Mouse (Mus musculus): ENCODE data around the gene Rab5c. TPM values are rescaled to one million over a fixed set of nuclear protein-coding genes. Genes with fewer than 3 reads are reported as not detected.

The Rab5c gene
- polyA plus RNA-seq, 1 experiment: 350 TPM

GRCm38 (mm10) chr11:100711783-100712615, 26.0 kb downstream of the Rab5c start, which contains the start of gene Kat2a:
Gene Kat2a, minus strand, starts transcription at chr11:100712465.
- Histone ChIP-seq H3K4me1 (ENCODE audit: control insufficient read depth, insufficient read depth, insufficient read length, low read length) (peaks cover 16% of the 10 kb centered on the region), H3K36me3 (ENCODE audit: control insufficient read depth, insufficient read depth, low read length) (peaks cover 31% of the 10 kb centered on the region), H3K27ac (ENCODE audit: insufficient read depth, low read depth, low read length) (no peak within 1 kb of the TSS), H3K27me3 (ENCODE audit: control insufficient read depth, insufficient read depth, low read length) (no peaks in the 10 kb centered on the region), H3K4me3 (ENCODE audit: low read depth, low read length) (peak within 1 kb of the TSS; percentile 87)
- TF ChIP-seq POLR2A (IDR thresholded peaks at IDR 0.05; ENCODE audit: low read depth, low read length) (peak; percentile 65), CTCF (IDR thresholded peaks at IDR 0.05; ENCODE audit: extremely low read depth, insufficient read length, insufficient replicate concordance, low read depth, low read length) (no peak)
- WGBS: 1% methylated on average over 47 of the region's 48 CpGs

GRCm38 (mm10) chr11:100710977-100711376, 27.0 kb downstream of the Rab5c start:
- Histone ChIP-seq H3K36me3 (ENCODE audit: control insufficient read depth, insufficient read depth, low read length) (peaks cover 25% of the 10 kb centered on the region), H3K27me3 (ENCODE audit: control insufficient read depth, insufficient read depth, low read length) (no peaks in the 10 kb centered on the region), H3K4me3 (ENCODE audit: low read depth, low read length) (no peak overlapping the region), H3K27ac (ENCODE audit: insufficient read depth, low read depth, low read length) (no peak overlapping the region), H3K4me1 (ENCODE audit: control insufficient read depth, insufficient read depth, insufficient read length, low read length) (peaks cover 16% of the 10 kb centered on the region)
- 66% methylated on average over 4 of the region's 4 CpGs for WGBS
- TF ChIP-seq CTCF (IDR thresholded peaks at IDR 0.05; ENCODE audit: extremely low read depth, insufficient read length, insufficient replicate concordance, low read depth, low read length) (no peak), POLR2A (IDR thresholded peaks at IDR 0.05; ENCODE audit: low read depth, low read length) (no peak)

GRCm38 (mm10) chr11:100710528-100710927, 27.5 kb downstream of the Rab5c start:
- Histone ChIP-seq H3K36me3 (ENCODE audit: control insufficient read depth, insufficient read depth, low read length) (peaks cover 21% of the 10 kb centered on the region), H3K4me3 (ENCODE audit: low read depth, low read length) (no peak overlapping the region), H3K27me3 (ENCODE audit: control insufficient read depth, insufficient read depth, low read length) (no peaks in the 10 kb centered on the region), H3K27ac (ENCODE audit: insufficient read depth, low read depth, low read length) (no peak overlapping the region), H3K4me1 (ENCODE audit: control insufficient read depth, insufficient read depth, insufficient read length, low read length) (peaks cover 16% of the 10 kb centered on the region)
- TF ChIP-seq POLR2A (IDR thresholded peaks at IDR 0.05; ENCODE audit: low read depth, low read length) (no peak), CTCF (IDR thresholded peaks at IDR 0.05; ENCODE audit: extremely low read depth, insufficient read length, insufficient replicate concordance, low read depth, low read length) (no peak)
- 94% methylated on average over 15 of the region's 15 CpGs for WGBS

- TF ChIP-seq POLR2A (IDR thresholded peaks at IDR 0.05; ENCODE audit: low read depth, low read length) (no peak), CTCF (IDR thresholded peaks at IDR 0.05; ENCODE audit: extremely low read depth, insufficient read length, insufficient replicate concordance, low read depth, low read length) (no peak)
- H3K4me3 ChIP-seq (ENCODE audit: low read depth, low read length): no peak overlapping the region
- WGBS: 93% methylated on average over 9 of the region's 9 CpGs
- H3K4me1 ChIP-seq (ENCODE audit: control insufficient read depth, insufficient read depth, insufficient read length, low read length): peaks cover 16% of the 10 kb centered on the region
- H3K27me3 ChIP-seq (ENCODE audit: control insufficient read depth, insufficient read depth, low read length): no peaks in the 10 kb centered on the region
- H3K36me3 ChIP-seq (ENCODE audit: control insufficient read depth, insufficient read depth, low read length): peaks cover 21% of the 10 kb centered on the region; the same call in 1 of the 2 replicates
- H3K27ac ChIP-seq (ENCODE audit: insufficient read depth, low read depth, low read length): no peak overlapping the region
These were observed 28.7 kb downstream of the Rab5c start for GRCm38 (mm10) chr11:100709201-100709810.

- no peaks in the 10 kb centered on the region for H3K27me3 ChIP-seq (ENCODE audit: control insufficient read depth, insufficient read depth, low read length)
- no peak for TF ChIP-seq POLR2A (IDR thresholded peaks at IDR 0.05; ENCODE audit: low read depth, low read length)
- TF ChIP-seq CTCF (IDR thresholded peaks at IDR 0.05; ENCODE audit: extremely low read depth, insufficient read length, insufficient replicate concordance, low read depth, low read length): no peak
- 93% methylated on average over 23 of the region's 23 CpGs for WGBS
- H3K27ac ChIP-seq (ENCODE audit: insufficient read depth, low read depth, low read length): no peak overlapping the region
- H3K4me1 ChIP-seq (ENCODE audit: control insufficient read depth, insufficient read depth, insufficient read length, low read length): peaks cover 15% of the 10 kb centered on the region
- no peak overlapping the region for H3K4me3 ChIP-seq (ENCODE audit: low read depth, low read length)
- peaks cover 21% of the 10 kb centered on the region; the same call in 1 of the 2 replicates for H3K36me3 ChIP-seq (ENCODE audit: control insufficient read depth, insufficient read depth, low read length)
These were observed 32.8 kb downstream of the Rab5c start for GRCm38 (mm10) chr11:100705095-100705747.

- TF ChIP-seq CTCF (IDR thresholded peaks at IDR 0.05; ENCODE audit: extremely low read depth, insufficient read length, insufficient replicate concordance, low read depth, low read length) (no peak), POLR2A (IDR thresholded peaks at IDR 0.05; ENCODE audit: low read depth, low read length) (peak; percentile 18; the same call in 1 of the 2 replicates)
- Histone ChIP-seq H3K4me1 (ENCODE audit: control insufficient read depth, insufficient read depth, insufficient read length, low read length) (peaks cover 15% of the 10 kb centered on the region), H3K4me3 (ENCODE audit: low read depth, low read length) (peak within 1 kb of the TSS; percentile 52), H3K27ac (ENCODE audit: insufficient read depth, low read depth, low read length) (peak within 1 kb of the TSS; percentile 51), H3K36me3 (ENCODE audit: control insufficient read depth, insufficient read depth, low read length) (peaks cover 18% of the 10 kb centered on the region; the same call in 1 of the 2 replicates), H3K27me3 (ENCODE audit: control insufficient read depth, insufficient read depth, low read length) (no peaks in the 10 kb centered on the region)
- 17% methylated on average over 7 of the region's 7 CpGs for WGBS
These were observed 34.0 kb downstream of the Rab5c start, which contains the start of gene Dhx58 for GRCm38 (mm10) chr11:100703851-100704531. Gene Dhx58, minus strand, starts transcription at chr11:100704271.

Measured in small intestine, adult 2 months (tissue).